Mouse (Mus musculus) kidney, postnatal 4 days (tissue): ENCODE data around the gene Mlf2.

Experiments
- DNase-seq, 2 experiments: peaks; one replicate each; pipeline ENCODE4 v3.0.0; 2021; ENCODE audit warnings: mixed read lengths in 2 of 2

The Mlf2 gene

DNA sequence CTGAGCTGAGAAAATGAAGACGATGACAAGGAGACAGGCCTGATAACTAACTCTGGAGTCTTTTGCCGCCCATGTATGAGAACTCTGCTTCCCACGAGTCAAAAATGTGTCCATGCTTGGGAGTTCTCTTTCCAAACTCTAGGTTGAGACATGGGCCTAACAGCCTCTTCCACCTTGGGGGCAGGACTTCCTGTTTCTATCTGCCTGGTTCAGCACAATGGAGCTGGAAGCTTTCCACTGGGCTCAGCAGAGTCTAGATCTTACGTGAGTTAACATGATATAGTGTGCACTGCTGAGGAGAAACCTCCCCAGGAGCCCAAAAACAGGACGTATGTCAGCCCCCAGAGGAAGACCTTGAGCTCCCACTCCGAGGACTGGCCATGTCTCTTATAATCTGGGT, 18.0 kb upstream of the Mlf2 start:
- no peak for DNase-seq

DNA sequence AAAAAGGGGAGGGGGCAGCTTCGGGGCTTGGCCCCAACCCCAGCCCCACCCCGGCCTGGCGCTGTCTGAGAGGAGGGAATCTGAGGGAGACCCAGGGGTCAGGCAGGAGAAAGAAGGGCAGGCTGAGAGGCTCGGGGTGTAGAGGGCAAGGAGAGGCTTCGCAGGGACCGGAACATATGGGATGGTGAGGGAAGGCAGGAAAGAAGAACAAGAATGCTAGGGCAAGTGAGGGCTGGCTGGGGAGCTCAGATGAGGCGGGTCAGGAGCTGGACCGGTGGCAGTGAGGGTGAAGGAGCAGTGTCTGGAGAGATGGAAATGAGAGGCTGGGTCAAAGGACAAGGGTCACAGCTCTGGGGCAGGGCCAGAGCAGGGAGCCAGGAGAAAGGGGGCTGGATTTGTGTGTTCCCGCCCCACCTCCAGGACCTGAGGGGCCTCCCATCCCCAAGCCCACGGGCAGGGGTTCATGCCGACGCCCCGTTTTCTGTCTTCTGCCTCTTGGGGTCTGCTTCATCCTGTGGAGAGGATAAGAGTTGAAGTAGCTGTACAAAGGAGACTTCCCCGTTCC, 17.4 kb upstream of the Mlf2 start:
- no peak for DNase-seq

DNA sequence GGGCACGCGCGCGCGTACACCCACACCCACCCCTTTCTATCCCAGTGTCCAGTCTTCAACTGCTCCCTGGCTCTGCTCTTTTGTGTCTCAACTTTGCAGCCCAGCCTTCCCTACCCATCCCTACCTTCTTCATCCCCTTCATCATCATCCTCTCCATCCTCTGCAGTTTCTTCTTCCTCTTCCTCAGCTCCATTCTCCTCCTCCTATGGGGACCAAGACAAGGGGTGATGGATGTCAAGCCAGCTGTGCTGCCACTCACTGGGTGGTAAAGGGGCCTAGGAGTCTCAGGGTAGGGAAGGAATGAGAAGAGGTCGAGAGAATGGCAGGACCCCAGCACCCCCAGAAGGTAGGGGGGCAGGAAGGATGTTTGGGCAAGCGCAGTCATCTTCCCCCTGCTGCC, 16.7 kb upstream of the Mlf2 start:
- DNase-seq = no peak

DNA sequence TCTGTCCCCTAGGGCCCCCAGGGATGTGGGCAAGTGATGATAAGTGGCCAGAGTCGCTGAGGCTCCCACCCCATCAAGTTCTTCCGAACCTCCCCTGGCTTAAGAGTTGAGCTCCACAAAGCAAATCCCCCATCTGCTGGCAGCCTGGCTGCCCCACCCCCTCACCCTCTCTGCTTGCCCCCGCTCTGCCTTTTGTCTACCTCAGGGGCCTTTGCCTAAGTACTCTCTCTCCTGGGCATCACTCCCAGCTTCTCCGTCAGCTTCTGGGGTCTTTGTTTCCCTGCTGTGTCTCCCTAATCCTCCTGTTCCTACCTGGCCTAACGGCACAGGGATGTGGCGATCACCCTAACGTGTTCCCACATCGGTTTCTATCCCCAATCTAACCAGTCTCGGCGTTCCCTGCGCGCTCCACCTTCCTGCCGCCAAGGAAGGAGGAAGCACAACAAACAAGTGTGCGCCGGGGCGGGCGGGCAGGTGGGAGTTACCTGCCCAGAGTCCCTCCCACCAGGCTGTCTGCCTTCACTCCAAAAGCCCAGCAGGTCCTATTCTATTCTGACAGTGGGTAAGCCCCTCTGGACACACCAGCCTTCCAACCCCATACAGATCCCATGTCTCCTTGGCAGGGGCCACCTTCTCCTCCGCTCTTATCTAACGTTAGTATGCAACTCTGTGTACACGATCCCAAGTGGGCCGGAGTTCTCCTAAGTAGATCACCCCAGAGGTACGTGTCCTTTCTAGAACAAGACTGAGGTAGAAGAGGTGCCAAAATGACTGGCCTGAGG, 15.8 kb upstream of the Mlf2 start:
- DNase-seq = peak; percentile 63 to 74

DNA sequence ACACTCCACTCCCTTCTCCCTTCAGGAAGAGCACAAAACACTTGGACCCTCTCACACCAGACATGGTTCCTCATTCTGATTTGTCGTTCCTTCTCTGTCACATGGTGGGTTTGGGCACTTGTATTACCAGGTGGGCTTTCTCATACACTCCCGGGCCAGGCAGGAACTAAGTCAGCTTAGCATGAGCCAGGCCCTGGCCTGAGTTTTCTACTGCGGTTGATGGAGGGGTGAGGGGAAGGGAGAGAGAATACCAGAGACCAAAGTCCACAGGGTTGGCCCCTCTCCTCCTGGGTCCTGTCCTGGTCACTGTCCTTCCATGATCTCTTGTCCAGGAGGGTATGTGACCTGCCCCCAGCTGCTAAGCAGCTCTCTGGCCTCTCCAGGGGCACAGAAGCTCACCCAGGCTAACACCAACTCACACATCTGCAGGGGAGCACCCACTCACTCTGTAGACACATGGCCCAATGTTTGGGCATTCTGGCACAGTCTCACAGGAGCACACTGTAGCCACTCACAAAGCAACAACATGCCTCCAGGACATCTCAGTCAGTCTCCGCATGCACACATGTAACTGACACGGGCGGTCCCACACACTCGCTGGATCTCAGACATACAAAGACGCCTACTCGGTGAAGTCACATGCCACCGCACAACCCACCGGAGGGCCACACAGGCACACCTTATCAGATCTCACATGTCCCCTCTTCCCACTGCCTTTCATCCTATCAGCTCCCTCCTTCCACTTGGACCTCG, 15.1 kb upstream of the Mlf2 start:
- DNase-seq = peak in 1 of 2 experiments; percentile 63

DNA sequence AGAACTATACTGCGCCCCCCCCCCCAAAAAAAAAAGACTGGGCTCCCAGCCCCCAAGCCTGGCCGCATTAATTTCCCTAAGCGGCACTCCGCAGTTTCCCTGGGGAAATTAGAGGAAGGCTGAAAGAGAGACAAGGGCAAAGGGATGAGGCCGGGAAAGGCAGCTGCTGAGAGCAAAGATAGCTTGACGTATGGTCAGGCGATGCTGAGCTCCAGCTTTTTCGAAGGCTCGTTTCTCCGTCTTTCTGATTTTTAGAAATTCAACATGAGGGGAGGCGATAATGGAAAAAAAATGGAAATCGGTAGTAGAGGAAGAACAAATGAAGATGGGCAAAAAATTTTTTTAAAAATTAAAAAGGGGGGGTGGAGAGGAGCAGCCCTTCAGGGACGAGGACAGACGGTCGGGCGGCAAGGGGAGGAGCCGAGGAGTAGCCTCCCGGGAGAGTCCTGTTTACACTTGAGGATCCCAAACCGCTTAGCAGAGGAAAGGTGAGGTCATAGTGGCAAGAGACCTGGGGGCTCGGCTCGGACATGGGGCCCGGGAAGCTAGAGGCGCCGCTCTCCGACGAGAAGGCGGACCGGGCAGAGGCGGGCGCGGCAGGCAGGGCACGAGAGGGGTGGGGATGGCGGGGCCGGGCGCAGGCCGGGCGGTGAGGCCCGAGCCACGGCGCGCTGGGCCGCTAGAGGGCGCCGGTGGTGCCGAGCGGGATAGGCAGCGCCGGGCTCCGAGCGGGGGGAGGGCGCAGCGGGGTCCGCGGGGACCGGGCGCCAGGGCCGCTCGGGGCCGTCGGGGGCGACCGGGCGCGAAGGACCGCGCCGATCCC, 14.3 kb upstream of the Mlf2 start:
- DNase-seq = peak; percentile 95 to 97

DNA sequence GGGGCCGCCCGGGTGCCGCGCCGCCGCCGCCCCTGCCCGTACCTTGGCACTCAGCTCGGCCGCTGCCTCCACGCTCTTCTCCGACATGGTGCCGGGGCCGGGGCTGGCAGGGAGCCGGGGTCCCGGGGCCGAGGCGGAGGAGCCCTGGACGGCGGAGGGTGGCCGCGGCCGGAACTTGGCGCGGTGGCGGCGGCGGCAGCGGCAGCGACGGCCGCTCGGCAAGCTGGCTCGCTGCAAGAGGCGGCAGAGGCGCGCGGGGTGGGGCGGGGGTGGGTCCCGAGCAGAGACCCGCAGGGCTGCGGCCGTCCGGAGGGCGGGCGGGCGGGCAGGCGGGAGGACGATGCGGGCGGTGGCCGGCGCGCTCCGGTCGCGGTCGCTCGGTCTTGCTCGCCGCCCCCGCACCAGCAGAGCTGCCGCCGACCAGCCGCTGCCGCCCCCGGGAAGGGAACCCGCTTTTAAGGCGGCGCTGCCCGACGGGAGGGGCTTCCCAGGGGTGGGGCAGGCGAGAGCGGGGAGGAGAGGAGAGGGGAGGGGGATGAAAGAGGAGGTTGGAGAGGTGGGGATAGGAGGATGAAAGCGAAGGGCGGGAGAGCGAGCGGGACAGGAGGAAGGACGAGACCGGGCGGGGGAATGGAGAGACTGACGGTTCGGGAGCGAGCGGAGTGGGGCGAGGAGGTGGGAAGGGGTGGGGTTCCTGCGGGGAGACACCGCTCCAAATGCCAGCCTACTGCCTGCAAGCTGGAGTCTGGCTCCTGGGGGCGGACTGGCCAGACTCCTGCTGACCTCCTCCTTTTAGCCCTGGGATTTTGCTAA, 13.5 kb upstream of the Mlf2 start:
- peak; percentile 91 to 94 for DNase-seq

DNA sequence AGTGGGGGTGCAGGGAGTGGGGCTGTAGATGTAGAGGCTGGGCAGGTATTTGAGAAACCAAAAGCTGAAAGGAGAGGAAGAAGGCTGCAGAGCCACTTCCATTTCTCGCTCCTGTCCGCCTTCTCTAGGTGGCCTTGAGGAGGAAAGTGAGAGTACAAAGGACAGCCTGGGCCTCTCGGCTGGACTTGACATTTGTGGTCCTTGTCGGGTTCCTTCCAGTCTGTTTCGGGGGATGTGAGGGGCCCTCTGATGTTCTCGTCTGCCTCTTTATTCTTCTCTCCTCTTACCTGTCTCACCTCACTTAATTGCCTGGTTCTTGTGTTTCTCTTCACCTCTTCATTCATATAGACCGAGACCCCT, 12.9 kb upstream of the Mlf2 start:
- DNase-seq = no peak

DNA sequence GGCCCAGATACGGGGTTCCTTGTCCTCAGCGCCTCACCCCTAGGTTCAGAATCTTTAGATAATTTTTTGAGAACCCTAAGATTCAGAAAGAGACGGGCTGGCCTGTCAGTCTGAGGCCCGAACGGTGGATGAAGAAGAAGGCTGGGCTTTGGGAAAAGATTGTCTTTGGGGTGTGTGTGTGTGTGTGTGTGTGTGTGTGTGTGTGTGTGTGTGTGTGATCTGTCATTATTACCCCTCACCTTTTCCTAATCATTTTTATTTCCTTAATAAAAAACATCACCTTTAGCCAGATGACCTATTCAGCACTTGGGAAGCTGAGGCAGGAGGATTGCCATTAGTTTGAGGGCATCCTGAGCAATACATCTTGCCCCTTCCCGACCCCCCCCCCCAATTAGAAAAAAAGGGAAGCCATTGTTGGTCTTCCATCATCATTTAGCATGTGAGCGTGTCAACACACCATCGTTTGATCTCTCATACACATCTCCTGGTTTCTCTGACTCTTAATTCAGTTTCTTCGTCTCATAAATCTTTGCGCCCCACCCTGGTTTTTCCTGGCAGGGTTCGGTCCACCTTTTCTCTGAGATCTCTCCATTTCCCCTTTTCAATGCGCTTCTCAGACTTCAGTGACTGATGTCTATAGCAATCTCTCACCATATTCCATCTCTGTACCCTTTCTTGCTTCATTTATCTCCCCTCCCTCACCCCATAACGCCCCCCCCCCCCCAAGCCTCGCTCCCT, 12.1 kb upstream of the Mlf2 start:
- DNase-seq = no peak

DNA sequence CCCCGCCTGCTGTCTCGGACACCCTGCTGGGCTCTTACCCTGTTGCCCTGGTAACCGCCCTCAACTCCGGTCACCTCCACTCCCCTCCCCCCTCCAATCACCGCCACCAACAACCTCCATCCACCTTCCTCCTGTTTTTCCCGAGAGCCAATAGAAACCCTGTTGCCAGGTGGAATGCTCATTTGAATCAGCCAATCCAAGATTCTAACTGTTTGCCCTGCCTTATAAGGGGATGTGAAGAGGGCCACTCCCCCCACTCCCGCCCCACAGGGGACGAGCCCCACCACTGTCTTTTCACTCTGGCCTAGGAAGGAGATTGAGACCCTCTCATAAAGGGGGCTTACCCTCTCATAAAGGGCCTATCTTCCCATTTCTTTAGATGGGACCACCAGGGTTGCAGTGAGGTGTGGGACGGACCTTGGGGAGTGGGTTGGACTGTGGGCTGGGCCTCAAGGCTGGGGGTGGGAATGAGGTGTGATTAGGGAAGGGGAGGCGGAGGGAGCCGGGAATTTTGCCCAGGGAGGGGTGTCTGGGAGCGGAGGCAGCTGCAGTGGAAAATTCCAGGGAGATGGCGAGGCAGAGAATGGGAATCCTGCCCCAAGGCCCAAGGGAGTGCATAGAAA, 11.4 kb upstream of the Mlf2 start, which contains the start of gene Ptms:
Gene Ptms, minus strand, starts transcription at position 409 of the 623 bp plus-strand sequence.
- peak; percentile 93 to 96 for DNase-seq

DNA sequence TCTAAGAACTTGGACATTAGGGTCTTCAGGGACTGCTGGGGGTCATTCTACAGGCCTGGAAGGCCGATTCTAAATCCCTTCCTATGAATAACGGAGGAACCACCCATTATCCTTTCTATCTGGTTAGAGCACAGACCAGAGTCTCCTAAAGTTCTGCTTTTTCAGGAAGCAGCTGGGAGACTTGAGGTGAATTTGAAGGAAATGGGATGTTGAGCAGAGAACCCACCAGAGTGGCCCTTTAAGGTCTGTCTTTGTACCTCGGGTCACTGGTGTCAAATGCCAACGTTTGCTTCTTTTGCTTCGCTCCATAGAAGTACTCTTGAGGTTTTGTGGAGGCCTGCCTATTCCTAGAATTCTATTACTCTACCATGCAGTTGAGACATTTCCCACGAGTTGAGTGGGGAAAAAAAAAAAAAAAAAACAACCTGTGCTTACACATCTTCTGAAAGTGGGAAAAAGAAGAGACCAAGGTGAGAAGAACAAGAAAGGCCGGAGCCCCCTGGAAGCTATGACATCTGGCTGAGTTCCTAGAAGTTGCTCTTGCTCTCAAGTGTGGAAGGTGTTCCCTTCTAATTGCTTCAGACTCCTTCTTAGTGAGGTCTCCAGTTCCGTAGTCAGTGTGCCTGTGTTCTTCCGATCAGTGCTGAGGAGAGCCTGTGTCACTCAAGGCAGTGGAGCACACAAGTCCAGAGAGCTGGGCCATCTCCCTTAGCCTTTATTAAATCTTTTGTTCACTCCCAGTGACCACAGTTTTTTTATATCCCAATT, 10.7 kb upstream of the Mlf2 start:
- DNase-seq = no peak

DNA sequence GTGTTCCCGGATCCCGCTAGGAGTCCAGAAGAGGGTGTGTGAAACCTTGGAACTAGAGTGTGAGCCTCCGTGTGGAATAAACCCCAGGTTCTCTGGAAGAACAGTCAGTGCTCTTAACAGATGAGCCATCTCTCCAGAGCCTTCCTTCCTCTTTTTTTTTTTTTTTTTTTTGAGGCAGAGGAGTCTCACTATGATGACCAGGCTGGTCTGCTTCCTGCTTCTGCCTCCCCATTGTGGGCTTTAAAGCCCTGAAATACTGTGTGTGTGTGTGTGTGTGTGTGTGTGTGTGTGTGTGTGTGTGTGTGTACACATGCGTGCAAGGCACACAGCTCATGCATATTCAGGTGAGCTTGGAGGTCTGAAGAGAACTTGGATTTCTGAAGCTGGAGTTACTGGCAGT, 9.6 kb upstream of the Mlf2 start:
- DNase-seq = no peak

DNA sequence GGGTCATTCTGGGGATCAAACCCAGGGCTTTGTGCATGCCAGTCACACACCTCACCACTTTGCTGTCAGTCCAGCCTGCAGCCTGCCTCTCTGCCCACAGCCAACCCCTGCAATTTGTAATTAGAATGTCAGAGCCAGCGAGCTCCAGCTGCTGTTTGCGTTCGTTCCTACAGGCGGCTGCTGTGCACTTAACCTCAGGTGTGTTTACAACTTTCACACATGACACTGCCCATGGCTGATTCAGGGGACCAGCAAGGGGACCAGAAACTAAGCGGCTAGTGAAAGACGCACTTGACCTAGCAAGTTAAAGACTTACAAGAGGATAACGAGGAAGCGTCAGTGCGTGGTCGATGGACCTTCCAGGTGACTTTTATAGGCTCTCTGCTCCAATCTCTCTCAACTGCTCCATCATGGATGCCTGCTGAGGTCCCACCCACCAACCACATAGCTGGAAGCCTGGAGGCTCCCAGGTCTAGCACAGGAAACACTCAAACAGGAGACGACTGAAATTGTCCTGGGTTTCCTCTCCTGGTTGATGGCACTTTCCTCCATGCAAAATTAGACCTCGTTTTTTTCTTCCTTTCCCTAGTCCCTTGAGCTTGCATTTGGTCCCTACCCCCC, 5.9 kb upstream of the Mlf2 start:
- peak in 1 of 2 experiments; percentile 70 for DNase-seq

DNA sequence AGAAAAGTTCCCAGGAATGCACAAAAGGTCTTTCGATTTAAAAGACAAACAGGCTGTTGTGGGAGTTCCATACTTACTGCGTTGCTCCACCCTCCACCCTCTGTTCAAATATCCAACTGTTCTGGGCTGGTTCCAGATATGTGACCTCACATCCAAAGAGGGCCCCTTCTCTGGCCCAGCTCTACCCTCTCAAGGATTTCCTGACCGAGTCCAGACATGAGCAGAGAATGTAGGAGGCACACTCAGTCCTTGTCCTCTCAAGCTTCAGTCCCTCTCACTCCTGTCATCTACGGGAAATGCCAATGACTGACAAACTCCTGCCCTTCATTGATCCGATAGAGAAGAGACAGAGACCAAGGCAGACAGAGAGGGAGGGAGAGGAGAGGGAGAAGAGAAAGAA, 5.2 kb upstream of the Mlf2 start:
- peak in 1 of 2 experiments; percentile 64 for DNase-seq

DNA sequence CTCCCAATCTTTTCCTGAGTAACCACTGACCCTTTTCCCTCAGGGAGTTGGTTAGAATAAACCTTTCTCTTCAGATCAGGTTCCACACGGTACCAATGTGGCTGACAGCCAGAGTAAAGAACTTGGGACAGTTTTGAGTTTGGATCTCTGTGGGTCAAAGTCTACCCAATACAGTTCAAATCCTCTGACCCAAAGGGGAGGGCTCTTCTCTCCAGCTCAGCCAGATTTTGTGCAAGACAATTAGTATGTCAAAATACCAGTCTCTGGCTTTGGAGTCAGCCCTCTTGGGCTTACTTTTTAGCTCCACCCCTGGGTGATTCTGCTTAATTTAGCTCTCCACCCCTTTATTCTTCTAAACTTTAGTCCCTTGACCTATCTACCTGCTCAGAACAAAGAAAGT, 955 bp upstream of the Mlf2 start:
- no peak for DNase-seq

DNA sequence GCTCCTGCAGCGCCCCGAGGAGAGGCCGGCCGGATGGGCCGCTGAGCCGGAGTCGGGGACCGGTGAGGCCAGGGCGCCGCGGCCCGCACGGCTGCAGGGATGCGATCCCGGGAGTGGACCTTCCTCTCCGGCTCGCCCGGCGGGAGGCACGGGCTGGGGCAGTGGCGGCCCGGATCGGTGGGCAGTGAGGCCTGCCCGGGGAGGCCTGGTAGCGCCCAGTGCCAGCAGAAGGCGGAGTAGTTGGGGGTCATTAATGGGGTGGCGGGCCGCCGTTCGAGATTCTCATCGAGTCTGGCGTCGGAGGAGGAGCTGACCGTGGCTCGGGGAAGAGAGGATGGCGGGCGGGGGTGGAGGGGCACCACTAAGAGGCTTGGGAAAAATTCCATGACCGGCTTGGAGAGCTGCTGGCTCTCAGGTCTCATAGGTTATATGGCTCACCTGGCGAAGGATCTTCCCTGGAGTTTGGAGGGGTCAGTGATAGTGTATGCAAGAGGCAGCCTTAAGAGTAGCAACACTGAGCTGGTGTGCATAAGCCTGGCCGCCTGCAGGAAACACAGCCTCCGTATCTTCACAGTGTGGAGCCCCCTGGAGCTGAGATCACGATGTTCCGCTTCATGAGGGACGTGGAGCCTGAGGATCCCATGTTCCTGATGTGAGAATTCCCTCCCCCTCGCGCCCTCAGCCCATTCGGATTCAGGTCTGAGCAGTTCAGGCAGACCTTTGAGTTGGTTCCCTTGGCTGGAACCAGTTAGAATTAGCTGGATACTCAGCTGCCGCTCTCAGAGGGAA, 533 bp downstream of the Mlf2 start:
- DNase-seq = peak; percentile 67 to 82

DNA sequence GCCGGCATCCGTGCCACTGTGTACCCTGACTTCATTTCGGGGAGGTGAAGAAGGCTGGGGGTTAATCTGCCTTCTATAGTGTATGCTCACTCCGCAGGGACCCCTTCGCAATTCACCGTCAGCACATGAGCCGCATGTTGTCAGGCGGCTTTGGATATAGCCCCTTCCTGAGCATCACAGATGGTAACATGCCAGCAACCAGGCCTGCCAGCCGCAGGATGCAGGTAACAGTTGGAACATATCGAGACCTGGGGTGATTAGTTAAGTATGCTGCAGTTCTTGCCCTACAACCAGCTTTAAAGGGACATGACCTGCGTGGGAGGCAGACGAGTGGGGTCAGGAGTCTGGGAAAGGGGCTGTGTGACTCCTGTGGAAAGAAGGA, 1.1 kb downstream of the Mlf2 start:
- DNase-seq = peak in 1 of 2 experiments; percentile 34

DNA sequence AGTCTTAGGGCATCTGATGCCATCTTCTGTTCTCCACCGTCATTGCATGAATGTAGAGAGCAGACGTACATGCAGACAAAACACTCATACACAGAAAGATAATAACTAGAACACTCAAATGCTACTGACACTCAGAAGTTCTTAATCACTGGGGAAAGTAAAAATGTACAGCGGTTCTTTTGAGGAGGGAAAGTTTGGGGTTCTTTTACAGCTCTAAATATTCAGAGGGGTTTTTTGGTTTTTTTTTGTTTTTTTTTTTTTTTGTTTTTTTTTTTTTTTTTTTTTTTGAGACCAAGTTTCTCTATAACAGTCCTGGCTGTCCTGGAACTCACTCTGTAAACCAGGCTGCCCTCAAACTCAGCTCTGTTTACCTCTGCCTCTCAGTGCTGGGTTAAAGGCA, 1.9 kb downstream of the Mlf2 start:
- DNase-seq = no peak

DNA sequence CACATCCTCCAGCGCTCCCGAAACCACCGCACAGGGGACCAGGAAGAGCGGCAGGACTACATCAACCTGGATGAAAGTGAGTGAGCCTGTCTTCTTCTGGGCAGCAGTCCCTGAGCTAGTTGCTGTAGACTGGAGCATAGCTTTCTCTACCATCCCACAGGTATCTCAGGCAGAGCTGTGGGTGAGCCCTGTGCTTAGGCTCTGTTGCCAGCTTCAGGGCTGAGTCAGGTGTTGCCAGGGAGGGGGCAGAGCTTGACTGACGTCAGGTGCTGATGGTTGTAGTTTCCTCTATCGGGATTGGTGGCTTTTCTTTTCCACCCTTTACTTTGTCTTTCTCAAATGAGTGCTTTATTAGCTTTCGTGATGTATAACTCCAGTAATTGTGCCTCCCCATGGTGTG, 3.5 kb downstream of the Mlf2 start:
- DNase-seq = no peak
